Mouse (Mus musculus): ENCODE measurements around the gene Fam19a2.

GRCm38 (mm10) chr10:123255674-123256348 lies 8.0 kb upstream of the Fam19a2 start:
- no peak for TF ChIP-seq EP300 (IDR thresholded peaks at IDR 0.05; ENCODE audit: low read depth)
- no peak for TF ChIP-seq CTCF (IDR thresholded peaks at IDR 0.05; ENCODE audit: low read depth)
